Mouse (Mus musculus): ENCODE measurements at regions not wholly inside any gene's neighbourhood (a gene's known extent, or its start where the extent isn't known, plus 50 kb on each side); places are given as distances from the start of the nearest gene placed in this dataset.

GRCm38 (mm10) chr12:13776687-13777086, 375.2 kb downstream of the Fam84a start:
- no peaks in the 10 kb centered on the region for H3K79me2 ChIP-seq (ENCODE audit: control insufficient read depth, insufficient read depth)
- no peak for TF ChIP-seq CEBPB (IDR thresholded peaks at IDR 0.05; ENCODE audit: insufficient read depth, poor library complexity, severe bottlenecking)
- no peak for TF ChIP-seq MYOG (IDR thresholded peaks at IDR 0.05; ENCODE audit: control insufficient read depth in 1 of 3, insufficient read depth in 1 of 3, insufficient read length in 2 of 3, low read depth in 2 of 3)
- TF ChIP-seq POLR2A (IDR thresholded peaks at IDR 0.05; ENCODE audit: insufficient read length, low read depth), result no peak
- TF ChIP-seq POLR2AphosphoS2 (IDR thresholded peaks at IDR 0.05; ENCODE audit: insufficient read length, low read depth), result no peak
- no peak for TF ChIP-seq TCF12 (IDR thresholded peaks at IDR 0.05; ENCODE audit: insufficient read depth, poor library complexity, severe bottlenecking)
- no peak for TF ChIP-seq USF1 (IDR thresholded peaks at IDR 0.05; ENCODE audit: low read depth)
- no peak overlapping the region for H3K4me3 ChIP-seq
- no peaks in the 10 kb centered on the region for H3K27me3 ChIP-seq (ENCODE audit: control insufficient read depth, insufficient read depth, insufficient read length)
- no peak overlapping the region for H3ac ChIP-seq (ENCODE audit: control insufficient read depth, insufficient read length)
- no peaks in the 10 kb centered on the region for H3K36me3 ChIP-seq (ENCODE audit: control insufficient read depth, insufficient read depth)
- H3K4me2 ChIP-seq (ENCODE audit: low read depth), result no peak overlapping the region

GRCm38 (mm10) chr12:13769696-13770095, 382.2 kb downstream of the Fam84a start:
- Histone ChIP-seq H3ac (ENCODE audit: control insufficient read depth, insufficient read length) (no peak overlapping the region), H3K4me3 (no peak overlapping the region), H3K79me2 (ENCODE audit: control insufficient read depth, insufficient read depth) (no peaks in the 10 kb centered on the region), H3K4me2 (ENCODE audit: low read depth) (no peak overlapping the region), H3K27me3 (ENCODE audit: control insufficient read depth, insufficient read depth, insufficient read length) (no peaks in the 10 kb centered on the region), H3K36me3 (ENCODE audit: control insufficient read depth, insufficient read depth) (no peaks in the 10 kb centered on the region)
- TF ChIP-seq TCF3 (IDR thresholded peaks at IDR 0.05; ENCODE audit: insufficient read length, low read depth) (no peak), TCF12 (IDR thresholded peaks at IDR 0.05; ENCODE audit: insufficient read depth, poor library complexity, severe bottlenecking) (no peak), REST (IDR thresholded peaks at IDR 0.05; ENCODE audit: insufficient read depth, insufficient read length) (no peak), MAX (IDR thresholded peaks at IDR 0.05; ENCODE audit: low read depth) (no peak), POLR2AphosphoS2 (IDR thresholded peaks at IDR 0.05; ENCODE audit: insufficient read length, low read depth) (no peak), SRF (IDR thresholded peaks at IDR 0.05; ENCODE audit: control insufficient read depth, insufficient read length, low read depth) (no peak), USF1 (IDR thresholded peaks at IDR 0.05; ENCODE audit: low read depth) (no peak), MYOG (IDR thresholded peaks at IDR 0.05; ENCODE audit: control insufficient read depth in 1 of 3, insufficient read depth in 1 of 3, insufficient read length in 2 of 3, low read depth in 2 of 3) (no peak), MYOD1 (IDR thresholded peaks at IDR 0.05; ENCODE audit: control insufficient read depth in 1 of 3, insufficient read length in 2 of 3, low read depth in 2 of 3) (no peak), E2F4 (IDR thresholded peaks at IDR 0.05; ENCODE audit: insufficient read depth) (no peak), CEBPB (IDR thresholded peaks at IDR 0.05; ENCODE audit: insufficient read depth, poor library complexity, severe bottlenecking) (no peak), POLR2A (IDR thresholded peaks at IDR 0.05; ENCODE audit: insufficient read length, low read depth) (no peak)

GRCm38 (mm10) chr12:13769156-13769555, 382.7 kb downstream of the Fam84a start:
- Histone ChIP-seq H3K4me2 (ENCODE audit: low read depth) (no peak overlapping the region), H3K79me2 (ENCODE audit: control insufficient read depth, insufficient read depth) (no peaks in the 10 kb centered on the region), H3ac (ENCODE audit: control insufficient read depth, insufficient read length) (no peak overlapping the region), H3K27me3 (ENCODE audit: control insufficient read depth, insufficient read depth, insufficient read length) (no peaks in the 10 kb centered on the region), H3K4me3 (no peak overlapping the region), H3K36me3 (ENCODE audit: control insufficient read depth, insufficient read depth) (no peaks in the 10 kb centered on the region)
- TF ChIP-seq POLR2AphosphoS2 (IDR thresholded peaks at IDR 0.05; ENCODE audit: insufficient read length, low read depth) (no peak), SRF (IDR thresholded peaks at IDR 0.05; ENCODE audit: control insufficient read depth, insufficient read length, low read depth) (no peak), MYOG (IDR thresholded peaks at IDR 0.05; ENCODE audit: control insufficient read depth in 1 of 3, insufficient read depth in 1 of 3, insufficient read length in 2 of 3, low read depth in 2 of 3) (no peak), POLR2A (IDR thresholded peaks at IDR 0.05; ENCODE audit: insufficient read length, low read depth) (no peak), MAX (IDR thresholded peaks at IDR 0.05; ENCODE audit: low read depth) (no peak), MYOD1 (IDR thresholded peaks at IDR 0.05; ENCODE audit: control insufficient read depth in 1 of 3, insufficient read length in 2 of 3, low read depth in 2 of 3) (no peak), E2F4 (IDR thresholded peaks at IDR 0.05; ENCODE audit: insufficient read depth) (no peak), CEBPB (IDR thresholded peaks at IDR 0.05; ENCODE audit: insufficient read depth, poor library complexity, severe bottlenecking) (no peak), USF1 (IDR thresholded peaks at IDR 0.05; ENCODE audit: low read depth) (no peak), TCF12 (IDR thresholded peaks at IDR 0.05; ENCODE audit: insufficient read depth, poor library complexity, severe bottlenecking) (no peak), REST (IDR thresholded peaks at IDR 0.05; ENCODE audit: insufficient read depth, insufficient read length) (no peak), TCF3 (IDR thresholded peaks at IDR 0.05; ENCODE audit: insufficient read length, low read depth) (no peak)

GRCm38 (mm10) chr12:13766486-13766885, 385.4 kb downstream of the Fam84a start:
- Histone ChIP-seq H3K27me3 (ENCODE audit: control insufficient read depth, insufficient read depth, insufficient read length) (no peaks in the 10 kb centered on the region), H3K4me3 (no peak overlapping the region), H3K79me2 (ENCODE audit: control insufficient read depth, insufficient read depth) (no peaks in the 10 kb centered on the region), H3K4me2 (ENCODE audit: low read depth) (no peak overlapping the region), H3ac (ENCODE audit: control insufficient read depth, insufficient read length) (no peak overlapping the region), H3K36me3 (ENCODE audit: control insufficient read depth, insufficient read depth) (no peaks in the 10 kb centered on the region)
- TF ChIP-seq MAX (IDR thresholded peaks at IDR 0.05; ENCODE audit: low read depth), result no peak
- no peak for TF ChIP-seq POLR2AphosphoS2 (IDR thresholded peaks at IDR 0.05; ENCODE audit: insufficient read length, low read depth)
- no peak for TF ChIP-seq MYOG (IDR thresholded peaks at IDR 0.05; ENCODE audit: control insufficient read depth in 1 of 3, insufficient read depth in 1 of 3, insufficient read length in 2 of 3, low read depth in 2 of 3)
- TF ChIP-seq SRF (IDR thresholded peaks at IDR 0.05; ENCODE audit: control insufficient read depth, insufficient read length, low read depth), result no peak
- no peak for TF ChIP-seq USF1 (IDR thresholded peaks at IDR 0.05; ENCODE audit: low read depth)
- no peak for TF ChIP-seq REST (IDR thresholded peaks at IDR 0.05; ENCODE audit: insufficient read depth, insufficient read length)
- no peak for TF ChIP-seq TCF12 (IDR thresholded peaks at IDR 0.05; ENCODE audit: insufficient read depth, poor library complexity, severe bottlenecking)
- no peak for TF ChIP-seq E2F4 (IDR thresholded peaks at IDR 0.05; ENCODE audit: insufficient read depth)

GRCm38 (mm10) chr12:13753878-13754277, 398.0 kb downstream of the Fam84a start:
- no peak overlapping the region for H3K4me2 ChIP-seq (ENCODE audit: low read depth)
- H3ac ChIP-seq (ENCODE audit: control insufficient read depth, insufficient read length), result no peak overlapping the region
- H3K36me3 ChIP-seq (ENCODE audit: control insufficient read depth, insufficient read depth), result no peaks in the 10 kb centered on the region
- H3K79me2 ChIP-seq (ENCODE audit: control insufficient read depth, insufficient read depth), result no peaks in the 10 kb centered on the region
- no peak overlapping the region for H3K4me3 ChIP-seq
- TF ChIP-seq CEBPB (IDR thresholded peaks at IDR 0.05; ENCODE audit: insufficient read depth, poor library complexity, severe bottlenecking) (no peak), USF1 (IDR thresholded peaks at IDR 0.05; ENCODE audit: low read depth) (no peak), MYOG (IDR thresholded peaks at IDR 0.05; ENCODE audit: control insufficient read depth in 1 of 3, insufficient read depth in 1 of 3, insufficient read length in 2 of 3, low read depth in 2 of 3) (no peak)
- no peaks in the 10 kb centered on the region for H3K27me3 ChIP-seq (ENCODE audit: control insufficient read depth, insufficient read depth, insufficient read length)
